Mouse (Mus musculus) hindlimb bud, embryonic 11.5 days (tissue): ENCODE data around the gene Olfr262.
"Not testable (repeated sequence)": the region's sequence is repeated elsewhere in the genome, so short reads cannot be mapped to it uniquely, and the experiment has no call there.

Source experiments
- DNase-seq: peaks from one replicate; pipeline ENCODE4 v3.0.0-alpha.2; 2012; ENCODE audit warnings: low read depth, low spot score; ENCODE audit errors: extremely low spot score

Gene Olfr262

GRCm38 (mm10) chr19:12241559-12241958 is at the start of gene Olfr262:
Gene Olfr262, minus strand, starts transcription at chr19:12241659.
- no peak for DNase-seq

GRCm38 (mm10) chr19:12279554-12279953 is 38.1 kb upstream of the Olfr262 start, which contains the start of gene Olfr1434:
Gene Olfr1434, plus strand, starts transcription at chr19:12279854.
- no peak for DNase-seq

- no peak for DNase-seq
These were observed 19.3 kb upstream of the Olfr262 start, which contains the start of gene Olfr235 for GRCm38 (mm10) chr19:12260732-12261131. Gene Olfr235, plus strand, starts transcription at chr19:12261032.

GRCm38 (mm10) chr19:12232496-12232895 is 9.0 kb downstream of the Olfr262 start, which contains the start of gene Olfr1432:
Gene Olfr1432, minus strand, starts transcription at chr19:12232596.
- not testable (repeated sequence) for DNase-seq

- DNase-seq: no peak
These were observed 41.1 kb downstream of the Olfr262 start, which contains the start of gene Olfr1431 for GRCm38 (mm10) chr19:12200334-12200733. Gene Olfr1431, plus strand, starts transcription at chr19:12200634.

- not testable (repeated sequence) for DNase-seq
These were observed 42.4 kb downstream of the Olfr262 start for GRCm38 (mm10) chr19:12199076-12199475.
